Mouse (Mus musculus) heart, adult 2 months (tissue): Measurements from ENCODE around the gene Tbc1d5.

Source experiments
- CTCF ChIP-seq: fragments of 200-600 bp; IDR thresholded peaks from 2 replicates; pipeline ENCODE4 v1.8.1; 2022; ENCODE audit warnings: antibody characterized with exemption, mild to moderate bottlenecking, moderate library complexity
- EP300 ChIP-seq: fragments of 200-500 bp; IDR thresholded peaks from 2 replicates; pipeline ENCODE4 v1.6.1; 2011; ENCODE audit warnings: low read depth, low read length, control low read depth; ENCODE audit not compliant: insufficient read depth

- peak; percentile 66 for TF ChIP-seq CTCF
- no peak for TF ChIP-seq EP300
These were observed 403.9 kb downstream of the Tbc1d5 start for GRCm38 (mm10) chr17:50775247-50775646.
